Mouse (Mus musculus): ENCODE results near the gene Fam83d. TPM values are rescaled to one million over a fixed set of nuclear protein-coding genes. Genes with fewer than 3 reads are reported as not detected.

Gene Fam83d
- polyA plus RNA-seq, 1 experiment from 2014 or later = 32.5 TPM

GRCm38 (mm10) chr2:158786927-158787795 is 19.3 kb downstream of the Fam83d start:
- Histone ChIP-seq H3K36me3 (peaks cover 41% of the 10 kb centered on the region), H3K4me3 (no peak overlapping the region), H3K27me3 (no peaks in the 10 kb centered on the region), H3K27ac (no peak overlapping the region), H3K4me1 (peaks cover 4% of the 10 kb centered on the region; the same call in 1 of the 2 replicates), H3K9me3 (replicated peaks) (no peaks in the 10 kb centered on the region), H3K4me2 (replicated peaks) (no peak overlapping the region), H3K9ac (no peak overlapping the region)
- ATAC-seq (ENCODE audit: low FRiP score) = no peak
- 85% methylated on average over 14 of the region's 14 CpGs for WGBS

- peak within 1 kb of the TSS; percentile 74 for H3K4me3 ChIP-seq
- no peaks in the 10 kb centered on the region for H3K27me3 ChIP-seq
- under 1% methylated on average over 32 of the region's 33 CpGs for WGBS
- H3K36me3 ChIP-seq = no peaks in the 10 kb centered on the region
- peak within 1 kb of the TSS; percentile 73 for H3K9ac ChIP-seq
- H3K9me3 ChIP-seq (replicated peaks) = no peaks in the 10 kb centered on the region
- H3K4me1 ChIP-seq = peaks cover 19% of the 10 kb centered on the region
- H3K4me2 ChIP-seq (replicated peaks) = peak within 1 kb of the TSS; percentile 69
- peak; percentile 99 for ATAC-seq (ENCODE audit: low FRiP score)
- peak within 1 kb of the TSS; percentile 85 for H3K27ac ChIP-seq
Observed at GRCm38 (mm10) chr2:158794494-158795004, 26.7 kb downstream of the Fam83d start, which contains the start of gene Dhx35. Dhx35 (plus strand) TSS chr2:158794807.

- Histone ChIP-seq H3K9me3 (replicated peaks) (no peaks in the 10 kb centered on the region), H3K9ac (peak overlapping the region; percentile 73), H3K27ac (peak overlapping the region; percentile 85), H3K4me2 (replicated peaks) (peak overlapping the region; percentile 69), H3K4me3 (peak overlapping the region; percentile 74), H3K27me3 (no peaks in the 10 kb centered on the region), H3K4me1 (peaks cover 21% of the 10 kb centered on the region), H3K36me3 (peaks cover 4% of the 10 kb centered on the region; the same call in 1 of the 2 replicates)
- no peak for ATAC-seq (ENCODE audit: low FRiP score)
- 10% methylated on average over 15 of the region's 15 CpGs for WGBS
Observed at GRCm38 (mm10) chr2:158795043-158795442, 27.1 kb downstream of the Fam83d start.

- no peaks in the 10 kb centered on the region for H3K9me3 ChIP-seq (replicated peaks)
- no peak overlapping the region for H3K9ac ChIP-seq
- 86% methylated on average over 2 of the region's 2 CpGs for WGBS
- no peaks in the 10 kb centered on the region for H3K27me3 ChIP-seq
- H3K4me3 ChIP-seq = no peak overlapping the region
- no peak overlapping the region for H3K27ac ChIP-seq
- peaks cover 21% of the 10 kb centered on the region for H3K4me1 ChIP-seq
- peaks cover 10% of the 10 kb centered on the region; the same call in 1 of the 2 replicates for H3K36me3 ChIP-seq
- no peak for ATAC-seq (ENCODE audit: low FRiP score)
- H3K4me2 ChIP-seq (replicated peaks) = no peak overlapping the region
Observed at GRCm38 (mm10) chr2:158795875-158796274, 28.0 kb downstream of the Fam83d start.

GRCm38 (mm10) chr2:158799328-158799727 is 31.4 kb downstream of the Fam83d start:
- no peak overlapping the region for H3K4me3 ChIP-seq
- H3K36me3 ChIP-seq = peaks cover 32% of the 10 kb centered on the region
- peaks cover 15% of the 10 kb centered on the region for H3K4me1 ChIP-seq
- no peak for ATAC-seq (ENCODE audit: low FRiP score)
- H3K27ac ChIP-seq = peak overlapping the region; percentile 31; the same call in 1 of the 2 replicates
- H3K9me3 ChIP-seq (replicated peaks) = no peaks in the 10 kb centered on the region
- no peaks in the 10 kb centered on the region for H3K27me3 ChIP-seq
- 34% methylated on average over 4 of the region's 4 CpGs for WGBS
- no peak overlapping the region for H3K9ac ChIP-seq
- H3K4me2 ChIP-seq (replicated peaks) = no peak overlapping the region

GRCm38 (mm10) chr2:158800788-158801187 is 32.9 kb downstream of the Fam83d start:
- Histone ChIP-seq H3K9me3 (replicated peaks) (no peaks in the 10 kb centered on the region), H3K4me3 (no peak overlapping the region), H3K4me2 (replicated peaks) (no peak overlapping the region), H3K36me3 (peaks cover 33% of the 10 kb centered on the region), H3K4me1 (peaks cover 10% of the 10 kb centered on the region), H3K27me3 (no peaks in the 10 kb centered on the region), H3K27ac (no peak overlapping the region), H3K9ac (no peak overlapping the region)
- ATAC-seq (ENCODE audit: low FRiP score) = no peak
- 94% methylated on average over 8 of the region's 8 CpGs for WGBS

GRCm38 (mm10) chr2:158803575-158803974 is 35.7 kb downstream of the Fam83d start:
- 91% methylated on average over 8 of the region's 8 CpGs for WGBS
- Histone ChIP-seq H3K4me2 (replicated peaks) (no peak overlapping the region), H3K27me3 (no peaks in the 10 kb centered on the region), H3K27ac (no peak overlapping the region), H3K4me1 (peaks cover 10% of the 10 kb centered on the region), H3K9ac (no peak overlapping the region), H3K9me3 (replicated peaks) (no peaks in the 10 kb centered on the region), H3K36me3 (peaks cover 38% of the 10 kb centered on the region), H3K4me3 (no peak overlapping the region)
- no peak for ATAC-seq (ENCODE audit: low FRiP score)

GRCm38 (mm10) chr2:158815686-158816085 is 47.8 kb downstream of the Fam83d start:
- no peak for ATAC-seq (ENCODE audit: low FRiP score)
- H3K27me3 ChIP-seq = no peaks in the 10 kb centered on the region

GRCm38 (mm10) chr2:158816239-158816638 is 48.3 kb downstream of the Fam83d start:
- H3K36me3 ChIP-seq = peaks cover 31% of the 10 kb centered on the region
- 92% methylated on average over 4 of the region's 4 CpGs for WGBS

More at GRCm38 (mm10) chr2:158815686-158816085, 47.8 kb downstream of the Fam83d start:
- H3K4me3 ChIP-seq = no peak overlapping the region
- H3K9ac ChIP-seq = no peak overlapping the region
- no peak overlapping the region for H3K27ac ChIP-seq
- H3K4me2 ChIP-seq (replicated peaks) = no peak overlapping the region
- peaks cover 28% of the 10 kb centered on the region for H3K36me3 ChIP-seq
- no peaks in the 10 kb centered on the region for H3K4me1 ChIP-seq
- no peaks in the 10 kb centered on the region for H3K9me3 ChIP-seq (replicated peaks)

GRCm38 (mm10) chr2:158817708-158818107 is 49.8 kb downstream of the Fam83d start:
- 92% methylated on average over 8 of the region's 8 CpGs for WGBS
- Histone ChIP-seq H3K27me3 (no peaks in the 10 kb centered on the region), H3K27ac (no peak overlapping the region), H3K4me2 (replicated peaks) (no peak overlapping the region), H3K4me1 (no peaks in the 10 kb centered on the region), H3K9me3 (replicated peaks) (no peaks in the 10 kb centered on the region), H3K9ac (no peak overlapping the region), H3K36me3 (peaks cover 34% of the 10 kb centered on the region), H3K4me3 (no peak overlapping the region)
- ATAC-seq (ENCODE audit: low FRiP score) = no peak

More at GRCm38 (mm10) chr2:158816239-158816638, 48.3 kb downstream of the Fam83d start:
- ATAC-seq (ENCODE audit: low FRiP score) = no peak
- H3K4me3 ChIP-seq = no peak overlapping the region
- no peaks in the 10 kb centered on the region for H3K4me1 ChIP-seq
- no peaks in the 10 kb centered on the region for H3K27me3 ChIP-seq
- H3K27ac ChIP-seq = no peak overlapping the region
- H3K4me2 ChIP-seq (replicated peaks) = no peak overlapping the region
- H3K9me3 ChIP-seq (replicated peaks) = no peaks in the 10 kb centered on the region
- no peak overlapping the region for H3K9ac ChIP-seq

GRCm38 (mm10) chr2:158828124-158828523 is 60.2 kb downstream of the Fam83d start:
- 88% methylated on average over 2 of the region's 2 CpGs for WGBS
- Histone ChIP-seq H3K4me1 (no peaks in the 10 kb centered on the region), H3K27ac (no peak overlapping the region), H3K4me3 (no peak overlapping the region), H3K36me3 (peaks cover 44% of the 10 kb centered on the region), H3K9ac (no peak overlapping the region), H3K27me3 (no peaks in the 10 kb centered on the region), H3K9me3 (replicated peaks) (no peaks in the 10 kb centered on the region), H3K4me2 (replicated peaks) (no peak overlapping the region)
- no peak for ATAC-seq (ENCODE audit: low FRiP score)

GRCm38 (mm10) chr2:158829746-158830145 is 61.9 kb downstream of the Fam83d start:
- no peaks in the 10 kb centered on the region for H3K9me3 ChIP-seq (replicated peaks)
- H3K4me3 ChIP-seq = no peak overlapping the region
- no peak for ATAC-seq (ENCODE audit: low FRiP score)
- H3K4me2 ChIP-seq (replicated peaks) = no peak overlapping the region
- H3K36me3 ChIP-seq = peaks cover 46% of the 10 kb centered on the region
- WGBS = 79% methylated on average over 6 of the region's 6 CpGs
- no peaks in the 10 kb centered on the region for H3K27me3 ChIP-seq
- no peak overlapping the region for H3K27ac ChIP-seq
- no peak overlapping the region for H3K9ac ChIP-seq
- H3K4me1 ChIP-seq = 0 out of 2 replicates have a peak, but pooled peaks cover 4% of the 10 kb centered on the region

Data from hindbrain, embryonic 12.5 days (tissue).